Mouse (Mus musculus) neural tube, embryonic 11.5 days (tissue): ENCODE data around the gene Epx. TPM values are rescaled to one million over a fixed set of nuclear protein-coding genes. Genes with fewer than 3 reads are reported as not detected.

Experiments used
- ATAC-seq: fragments of 200-750 bp; cut with Nextera tagmentation; 2 replicates; pipeline ENCODE4 v1.8.0; 2017; ENCODE audit warnings: moderate number of reproducible peaks, mild to moderate bottlenecking, moderate TSS enrichment, moderate library complexity; ENCODE audit not compliant: insufficient read depth, low FRiP score, low TSS enrichment
- DNase-seq: peaks from one replicate; pipeline ENCODE4 v3.0.0-alpha.2; 2015; ENCODE audit warnings: low spot score
- H3K27ac ChIP-seq: fragments of 300-500 bp; sonication (generic); 2 replicates; pipeline ENCODE4 v1.5.1; 2014; ENCODE audit warnings: low read depth, mild to moderate bottlenecking, low read length
- H3K27me3 ChIP-seq: fragments of 300-500 bp; sonication (generic); 2 replicates; pipeline ENCODE4 v1.6.1; 2014; ENCODE audit warnings: mild to moderate bottlenecking, low read length, mixed read lengths; ENCODE audit not compliant: control insufficient read depth, insufficient read depth
- H3K36me3 ChIP-seq: fragments of 300-500 bp; sonication (generic); 2 replicates; pipeline ENCODE4 v1.6.1; 2014; ENCODE audit warnings: mild to moderate bottlenecking, low read length, moderate library complexity, mixed read lengths; ENCODE audit not compliant: control insufficient read depth, insufficient read depth
- H3K4me1 ChIP-seq: fragments of 300-500 bp; sonication (generic); 2 replicates; pipeline ENCODE4 v1.6.1; 2014; ENCODE audit warnings: low read length, mixed read lengths; ENCODE audit not compliant: control insufficient read depth, insufficient read depth
- H3K4me2 ChIP-seq: fragments of 300-500 bp; sonication (generic); 2 replicates; pipeline ENCODE4 v1.6.1; 2014; ENCODE audit warnings: low read depth, mild to moderate bottlenecking, moderate library complexity
- H3K4me3 ChIP-seq: fragments of 300-500 bp; sonication (generic); 2 replicates; pipeline ENCODE4 v1.5.1; 2014; ENCODE audit warnings: low read depth, low read length
- H3K9ac ChIP-seq: fragments of 300-500 bp; sonication (generic); 2 replicates; pipeline ENCODE4 v1.6.1; 2014; ENCODE audit warnings: mild to moderate bottlenecking, low read length
- H3K9me3 ChIP-seq: fragments of 300-500 bp; sonication (generic); 2 replicates; pipeline ENCODE4 v1.6.1; 2016; ENCODE audit warnings: low read length; ENCODE audit not compliant: control insufficient read depth
- WGBS: fragments of 180-500 bp; shearing (Covaris S2); extraction: QIAGEN DNeasy Blood & Tissue Kit; methylation state at CpG from one replicate; pipeline ENCODE4 v1.1.7; 2014; 5-methylcytosine and 5-hydroxymethylcytosine counted together
- polyA plus RNA-seq: library from polyadenylated mRNA; unstranded; fragments of >200 nt; fragmentation: Nextera tagmentation; extraction: Ambion mirVana; gene quantifications from 2 replicates; pipeline ENCODE4 v1.2.1, GENCODE M21; 2014

The Epx gene
- polyA plus RNA-seq, 1 experiment from 2014 or later = 0.08 TPM

DNA sequence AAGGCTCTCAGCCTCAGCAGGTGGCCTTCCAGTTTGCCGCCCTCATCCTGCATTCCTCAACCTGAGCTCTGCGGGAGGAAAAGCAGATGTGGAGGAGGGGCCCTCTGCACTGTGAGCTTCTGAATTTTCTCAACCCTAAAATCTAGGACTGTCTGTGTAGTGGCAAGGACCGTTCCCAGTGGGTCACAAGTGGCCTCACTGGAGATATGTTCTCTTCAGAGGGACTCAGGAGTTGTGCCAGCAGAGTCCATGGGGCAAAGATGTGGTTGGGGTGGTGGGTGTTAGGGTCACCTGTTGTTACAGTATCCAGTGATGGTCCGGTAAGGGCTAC is 57.9 kb downstream of the Epx start:
- Histone ChIP-seq H3K4me3 (peak overlapping the region; percentile 29), H3K27me3 (no peaks in the 10 kb centered on the region), H3K4me2 (peak overlapping the region; percentile 54), H3K4me1 (no peaks in the 10 kb centered on the region), H3K27ac (no peak overlapping the region), H3K9ac (peak overlapping the region; percentile 55), H3K9me3 (no peaks in the 10 kb centered on the region), H3K36me3 (no peaks in the 10 kb centered on the region)
- 30% methylated on average over 4 of the region's 4 CpGs for WGBS
- DNase-seq (no peak), ATAC-seq (no peak)

- peak overlapping the region; percentile 55 for H3K9ac ChIP-seq
- H3K4me3 ChIP-seq = peak overlapping the region; percentile 29
- H3K27me3 ChIP-seq = no peaks in the 10 kb centered on the region
- no peaks in the 10 kb centered on the region for H3K36me3 ChIP-seq
- ATAC-seq = peak; percentile 72
- peak overlapping the region; percentile 54 for H3K4me2 ChIP-seq
- 4% methylated on average over 31 of the region's 31 CpGs for WGBS
- peak; percentile 75 for DNase-seq
- H3K9me3 ChIP-seq = no peaks in the 10 kb centered on the region
- H3K27ac ChIP-seq = no peak overlapping the region
- no peaks in the 10 kb centered on the region for H3K4me1 ChIP-seq
Measured at GRCm38 (mm10) chr11:87816707-87817442, 58.5 kb downstream of the Epx start.

- Histone ChIP-seq H3K4me1 (no peaks in the 10 kb centered on the region), H3K4me3 (no peak overlapping the region), H3K9me3 (no peaks in the 10 kb centered on the region), H3K4me2 (no peak overlapping the region), H3K27me3 (no peaks in the 10 kb centered on the region), H3K9ac (no peak overlapping the region), H3K27ac (no peak overlapping the region), H3K36me3 (no peaks in the 10 kb centered on the region)
- ATAC-seq (no peak), DNase-seq (no peak)
- 74% methylated on average over 8 of the region's 8 CpGs for WGBS
Measured at GRCm38 (mm10) chr11:87814831-87815230, 60.5 kb downstream of the Epx start.

Other genes starting within 250 kb of the Epx start
- 0.64 and 1.2 TPM in 2 replicates for gene Rnf43, start 212.8 kb downstream of the Epx start, polyA plus RNA-seq
- gene Supt4a, start 138.0 kb downstream of the Epx start, polyA plus RNA-seq = 155 and 162 TPM in 2 replicates
- gene Tspoap1, start 115.0 kb downstream of the Epx start, polyA plus RNA-seq = 5.4 and 6.0 TPM in 2 replicates
- 6.0 and 7.7 TPM in 2 replicates for gene Mpo, start 82.0 kb downstream of the Epx start, polyA plus RNA-seq
- gene Lpo, start 47.2 kb downstream of the Epx start, polyA plus RNA-seq = 0.20 and 0.58 TPM in 2 replicates
- 11.6 and 12.2 TPM in 2 replicates for gene Mks1, start 22.3 kb downstream of the Epx start, polyA plus RNA-seq
- not detected in 2 replicates for gene Olfr462, start 16.7 kb upstream of the Epx start, polyA plus RNA-seq
- not detected in 2 replicates for gene Olfr463, start 21.9 kb upstream of the Epx start, polyA plus RNA-seq
- not detected in 2 replicates for gene Olfr464, start 45.4 kb upstream of the Epx start, polyA plus RNA-seq
- 22.9 and 25.7 TPM in 2 replicates for gene Dynll2, start 112.0 kb upstream of the Epx start, polyA plus RNA-seq
- 488 and 497 TPM in 2 replicates for gene Srsf1, start 171.8 kb upstream of the Epx start, polyA plus RNA-seq
- 76.2 and 78.4 TPM in 2 replicates for gene Vezf1, start 192.7 kb upstream of the Epx start, polyA plus RNA-seq
- 18.2 and 21.3 TPM in 2 replicates for gene Cuedc1, start 222.5 kb upstream of the Epx start, polyA plus RNA-seq